Mouse (Mus musculus) thymus, postnatal 25 days (tissue): ENCODE data around the gene Prmt8.

ENCODE experiments used
- DNase-seq: peaks from one replicate; pipeline ENCODE4 v3.0.0; 2022

The Prmt8 gene

GRCm38 (mm10) chr6:127659966-127660365 lies 109.3 kb downstream of the Prmt8 start:
- DNase-seq: no peak

GRCm38 (mm10) chr6:127659472-127659871 lies 109.8 kb downstream of the Prmt8 start:
- no peak for DNase-seq

DNA sequence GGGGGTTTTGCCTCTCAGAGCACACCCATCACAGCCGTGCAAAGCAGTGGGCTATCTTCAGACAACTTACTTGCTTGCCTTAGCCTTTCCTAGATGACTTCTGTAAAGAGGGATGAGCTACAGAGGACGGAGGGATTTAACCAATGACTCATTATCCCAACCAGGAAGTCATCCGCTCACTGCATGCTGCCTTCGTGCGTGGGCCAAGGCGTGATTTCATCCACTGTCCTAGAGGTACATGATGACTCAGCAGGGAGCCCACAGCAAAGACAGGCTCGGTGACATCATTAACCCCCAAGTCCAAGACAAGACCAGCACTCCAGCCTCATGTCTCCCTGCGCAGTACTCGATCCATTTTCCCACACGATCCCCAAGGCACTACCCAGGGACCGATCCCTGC lies 112.1 kb downstream of the Prmt8 start:
- no peak for DNase-seq

DNA sequence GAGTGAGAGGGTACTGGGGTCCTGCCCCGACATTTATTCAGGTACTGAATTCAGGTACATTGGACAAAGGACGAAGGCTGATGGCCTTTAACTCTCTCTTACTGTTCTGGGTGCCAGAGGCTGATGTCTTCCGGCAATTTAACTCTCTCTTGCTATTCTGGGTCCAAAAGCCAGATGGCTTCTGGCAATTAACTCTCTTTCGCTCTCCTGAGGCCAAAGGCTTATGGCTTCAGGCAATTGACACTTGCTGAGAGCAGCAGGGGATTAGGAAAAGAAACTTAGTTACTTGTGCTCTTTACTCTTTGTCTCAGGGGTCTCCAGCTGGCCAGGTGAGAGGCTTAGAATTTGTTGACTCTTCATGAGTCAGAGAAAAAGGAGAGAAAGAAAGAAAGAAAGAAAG lies 113.3 kb downstream of the Prmt8 start:
- DNase-seq: no peak

DNA sequence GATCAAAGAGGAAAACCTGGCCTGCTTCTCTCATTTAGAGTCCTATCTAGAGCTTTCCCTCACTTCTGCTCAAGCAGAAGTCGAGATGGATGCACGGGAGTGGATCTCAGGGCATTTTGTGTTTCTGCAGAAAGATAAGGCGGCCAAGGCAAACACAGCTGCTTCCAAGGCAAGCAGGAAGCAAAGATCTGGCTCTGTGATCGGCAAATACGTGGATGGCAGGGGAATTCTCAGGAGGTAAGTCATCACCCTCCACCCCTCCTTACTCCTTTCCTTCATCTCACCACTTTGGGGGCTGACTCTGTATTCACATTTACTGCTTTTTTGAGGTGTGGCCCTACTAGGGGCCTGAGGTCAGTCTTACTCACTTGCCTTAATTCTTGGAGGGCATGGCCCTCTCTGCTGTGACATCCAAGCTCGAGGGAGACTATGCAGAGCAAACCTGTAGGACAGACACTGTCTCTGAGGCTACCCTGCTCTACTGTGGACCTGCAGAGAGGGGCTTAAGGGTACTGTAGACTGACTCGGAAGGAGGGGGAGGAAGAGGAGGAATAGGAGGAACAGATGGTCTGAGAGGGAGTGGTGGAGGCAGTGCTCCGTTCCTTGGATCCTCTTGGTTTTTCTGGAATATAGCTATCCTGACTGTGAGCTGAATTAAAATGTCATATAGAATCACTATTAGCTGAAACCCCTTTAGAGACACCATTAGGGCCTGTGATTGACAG lies 128.0 kb downstream of the Prmt8 start:
- DNase-seq: no peak
